ENCODE assay signal across 8 mouse cellular contexts in genomic region chr1:137899916-137900601, GRCm38 (mm10).
DNase-seq lines count a peak whose midpoint lies in the region; ATAC-seq and TF ChIP-seq lines count a peak whose summit lies in the region.

No protein-coding gene starts in this region.

- peak overlapping the region; percentile 76 for H3K9ac ChIP-seq in hindbrain, postnatal 0 days (replicated peaks; ENCODE audit: low read length)

- H3K4me3 ChIP-seq in cerebellum, adult 2 months (replicated peaks; ENCODE audit: insufficient read depth, low read depth, low read length), result peak overlapping the region; percentile 98
- peak overlapping the region; percentile 75 for H3K4me3 ChIP-seq in hindbrain, postnatal 0 days (ENCODE audit: low read length)

- no peaks in the 10 kb centered on the region for H3K9me3 ChIP-seq in hindbrain, postnatal 0 days (ENCODE audit: low read length)

- no peaks in the 10 kb centered on the region for H3K36me3 ChIP-seq in hindbrain, postnatal 0 days (ENCODE audit: insufficient read depth, low read length)

- peak; percentile 20; the same call in 1 of the 2 replicates for TF ChIP-seq POLR2A in cerebellum, adult 2 months (IDR thresholded peaks at IDR 0.05; ENCODE audit: borderline replicate concordance, insufficient read depth, low read length)

- no peaks in the 10 kb centered on the region; the same call in 1 of the 2 replicates for H3K4me1 ChIP-seq in cerebellum, adult 2 months (ENCODE audit: control insufficient read depth, insufficient read depth, low read length)
- peaks cover 8% of the 10 kb centered on the region; the same call in 1 of the 2 replicates for H3K4me1 ChIP-seq in hindbrain, postnatal 0 days (ENCODE audit: insufficient read depth, low read length)

- intact Hi-C loops in left cerebral cortex, postnatal 14 days (cut with DNase I), result loop anchor here (2.0 to 10.0 kb wide), 5 partner anchors 72 to 565 kb away; no protein-coding TSS in a partner anchor

- peak overlapping the region; percentile 65 for H3K4me2 ChIP-seq in hindbrain, postnatal 0 days (ENCODE audit: low read depth, low read length)

- peak overlapping the region; percentile 89 for H3K27ac ChIP-seq in cerebellum, adult 2 months (ENCODE audit: insufficient read depth, low read length)
- H3K27ac ChIP-seq in hindbrain, postnatal 0 days, result peak overlapping the region; percentile 94

- peak; percentile 5 to 46 for DNase-seq in adrenal gland, adult (ENCODE audit: inconsistent age in 2 of 2, low spot score in 1 of 2)
- no peak for DNase-seq in adrenal gland, adult 8-10 months
- DNase-seq in cerebellum, adult 2 months, result peak; percentile 72 to 76
- DNase-seq in forelimb bud, embryonic 11.5 days (ENCODE audit: low read depth, low spot score), result peak; percentile 91
- peak; percentile 88 for DNase-seq in hindbrain, postnatal 0 days (ENCODE audit: low spot score)
- DNase-seq in left cerebral cortex, postnatal 14 days (ENCODE audit: low spot score in 2 of 2), result peak; percentile 46 to 68
- peak; percentile 45 to 71 for DNase-seq in right cerebral cortex, adult 2 months (ENCODE audit: low spot score in 2 of 2)

- no peak for TF ChIP-seq CTCF in cerebellum, adult 2 months (IDR thresholded peaks at IDR 0.05; ENCODE audit: borderline replicate concordance, insufficient read depth, low read depth, low read length)
- TF ChIP-seq CTCF in hindbrain, postnatal 0 days (IDR thresholded peaks at IDR 0.05; ENCODE audit: low read depth), result no peak

- H3K27me3 ChIP-seq in cerebellum, adult 2 months (ENCODE audit: control insufficient read depth, insufficient read depth, low read length), result no peaks in the 10 kb centered on the region
- no peaks in the 10 kb centered on the region for H3K27me3 ChIP-seq in hindbrain, postnatal 0 days (ENCODE audit: insufficient read depth, low read length)

- 1% methylated on average over 14 of the region's 14 CpGs for WGBS in cerebellum, adult 2 months
- under 1% methylated on average over 14 of the region's 14 CpGs for WGBS in hindbrain, postnatal 0 days

- ATAC-seq in hindbrain, postnatal 0 days, result peak; percentile 86
- ATAC-seq in megakaryocyte, adult 5-6 weeks (ENCODE audit: poor library complexity, severe bottlenecking), result peak; percentile 10; the same call in 1 of the 2 replicates
